ENCODE assay signal across 9 mouse cellular contexts in genomic region chr17:35703751-35704271, GRCm38 (mm10). TPM values are rescaled to one million over a fixed set of nuclear protein-coding genes. Genes with fewer than 3 reads are reported as not detected.
A peak's percentile ranks its signal among the peaks of the same experiment; 100 is the strongest.
DNase-seq lines count a peak whose midpoint lies in the region; ATAC-seq and TF ChIP-seq lines count a peak whose summit lies in the region.
"Had no signal": no experiment of that assay in that cellular context is flagged by ENCODE, and none has a peak within 500 bp of the region (broad histone marks: within the 10 kb centered on the region; RNA-seq: fewer than 3 reads in every experiment).

No protein-coding gene starts in this region.

- intact Hi-C loops in left cerebral cortex, postnatal 36 days (cut with DNase I), result no loop called here

- peak overlapping the region; percentile 82 for H3K4me2 ChIP-seq in kidney, embryonic 15.5 days

- peak; percentile 52 for ATAC-seq in kidney, embryonic 15.5 days (replicated peaks; ENCODE audit: low FRiP score)

- H3K27ac ChIP-seq in thymus, adult 2 months (ENCODE audit: control insufficient read depth, insufficient read depth, low read length), result peak overlapping the region; percentile 9; the same call in 1 of the 2 replicates
- H3K27ac ChIP-seq in kidney, embryonic 15.5 days, result peak overlapping the region; percentile 98

- no peak for TF ChIP-seq CTCF in thymus, adult 2 months (IDR thresholded peaks at IDR 0.05; ENCODE audit: borderline replicate concordance, control insufficient read depth, extremely low read depth, insufficient read depth, low read length, poor library complexity)

- H3K36me3 ChIP-seq in thymus, adult 2 months (ENCODE audit: control insufficient read depth, insufficient read depth, low read length), result no peaks in the 10 kb centered on the region
- H3K36me3 ChIP-seq in kidney, embryonic 15.5 days, result 0 out of 2 replicates have a peak, but pooled peaks cover 3% of the 10 kb centered on the region

- H3K9me3 ChIP-seq in kidney, embryonic 15.5 days (replicated peaks), result no peaks in the 10 kb centered on the region

- H3K9ac ChIP-seq in kidney, embryonic 15.5 days, result peak overlapping the region; percentile 62

- peak; percentile 58 for DNase-seq in cerebellum, adult 11-12 months
- DNase-seq in cerebellum, adult 11 months, result no peak
- no peak for DNase-seq in thymus, adult 2 months
- DNase-seq in thymus, postnatal 36 days, result no peak
- DNase-seq in neural tube, embryonic 10.5 days (ENCODE audit: extremely low spot score, low spot score), result peak; percentile 88
- no peak for DNase-seq in left cerebral cortex, postnatal 36 days (ENCODE audit: low spot score in 2 of 2)
- DNase-seq in left cerebral cortex, adult 11 months (ENCODE audit: low spot score), result no peak

- peaks cover 39% of the 10 kb centered on the region for H3K4me1 ChIP-seq in thymus, adult 2 months (replicated peaks; ENCODE audit: control insufficient read depth, insufficient read depth, low read length)
- H3K4me1 ChIP-seq in kidney, embryonic 15.5 days, result peaks cover 60% of the 10 kb centered on the region

- 15% methylated on average over 14 of the region's 14 CpGs for WGBS in thymus, adult 2 months
- 1% methylated on average over 14 of the region's 14 CpGs for WGBS in kidney, embryonic 15.5 days

- H3K27me3 ChIP-seq in thymus, adult 2 months (ENCODE audit: control insufficient read depth, insufficient read depth, low read length), result peaks cover 18% of the 10 kb centered on the region; the same call in 1 of the 2 replicates
- no peaks in the 10 kb centered on the region for H3K27me3 ChIP-seq in kidney, embryonic 15.5 days

- H3K4me3 ChIP-seq in thymus, adult 2 months (ENCODE audit: control insufficient read depth, insufficient read depth, low read length), result no peak overlapping the region
- H3K4me3 ChIP-seq in kidney, embryonic 15.5 days (replicated peaks), result peak overlapping the region; percentile 72

- TF ChIP-seq POLR2A in thymus, adult 2 months (IDR thresholded peaks at IDR 0.05; ENCODE audit: control insufficient read depth, extremely low read depth, insufficient read depth, low read length, poor library complexity), result no peak

RNA-seq across cellular contexts. Expression of gene Ddr1, which starts 0.6 kb away (rescaled TPM):
- polyA plus RNA-seq in thymus, adult 2 months (2012; rRNA removed), result 33.6 and 43.6 TPM in 2 replicates
- 83.0 and 86.1 TPM in 2 replicates for polyA plus RNA-seq in kidney, embryonic 15.5 days (2015; fragmentation: Nextera tagmentation; extraction: Ambion mirVana)
- 10 to 100 TPM; 52.5 to 69.9 TPM for total RNA-seq in left cerebral cortex, postnatal 36 days (2021)
- total RNA-seq: common myeloid progenitor, adult 5-6 weeks had no signal

RNA-seq across cellular contexts. Expression of gene Gtf2h4, which starts 30.3 kb away (rescaled TPM):
- polyA plus RNA-seq in thymus, adult 2 months (2012; rRNA removed), result 317 and 352 TPM in 2 replicates
- polyA plus RNA-seq in kidney, embryonic 15.5 days (2015; fragmentation: Nextera tagmentation; extraction: Ambion mirVana), result 48.5 and 49.9 TPM in 2 replicates
- total RNA-seq in left cerebral cortex, postnatal 36 days (2021), result 10 to 100 TPM; 26.8 to 29.9 TPM

RNA-seq across cellular contexts. Expression of gene Vars2, which starts 36.4 kb away (rescaled TPM):
- polyA plus RNA-seq in thymus, adult 2 months (2012; rRNA removed), result 153 and 171 TPM in 2 replicates
- 15.9 and 18.8 TPM in 2 replicates for polyA plus RNA-seq in kidney, embryonic 15.5 days (2015; fragmentation: Nextera tagmentation; extraction: Ambion mirVana)
- total RNA-seq in left cerebral cortex, postnatal 36 days (2021), result 10 to 100 TPM; 30.1 to 40.0 TPM

Comparison
In these comparisons a context has a peak if more than half of its experiments do, and no peak if none do; other contexts are left out.
1. DNase-seq: peak in cerebellum, adult 11-12 months (single experiment) and neural tube, embryonic 10.5 days (single experiment); none in cerebellum, adult 11 months (single experiment), thymus, adult 2 months (single experiment), thymus, postnatal 36 days (0 of 2), left cerebral cortex, postnatal 36 days (0 of 2) and left cerebral cortex, adult 11 months (single experiment).